Mouse (Mus musculus) embryonic fibroblast, embryonic 13.5 days (primary cell): ENCODE measurements around the gene Rhof. TPM values are rescaled to one million over a fixed set of nuclear protein-coding genes. Genes with fewer than 3 reads are reported as not detected.

Experiments used
- H3K27ac ChIP-seq: 2 replicates; pipeline ENCODE4 v1.5.1; 2012; ENCODE audit warnings: low read length, control low read depth, inconsistent platforms; ENCODE audit not compliant: insufficient read depth
- H3K4me1 ChIP-seq: 2 replicates; pipeline ENCODE4 v1.6.1; 2011; ENCODE audit warnings: low read length; ENCODE audit not compliant: control insufficient read depth, insufficient read depth
- H3K4me3 ChIP-seq: 2 replicates; pipeline ENCODE4 v1.5.1; 2011; ENCODE audit warnings: mild to moderate bottlenecking, control low read depth, low read length; ENCODE audit not compliant: insufficient read depth
- CTCF ChIP-seq: IDR thresholded peaks from 2 replicates; pipeline ENCODE4 v1.5.1; 2011; ENCODE audit warnings: mild to moderate bottlenecking, control low read depth, low read length, moderate library complexity, borderline replicate concordance; ENCODE audit not compliant: insufficient read depth
- POLR2A ChIP-seq: IDR thresholded peaks from 2 replicates; pipeline ENCODE4 v1.6.1; 2011; ENCODE audit warnings: low read depth, mild to moderate bottlenecking, control low read depth, low read length, moderate library complexity
- polyA plus RNA-seq: library from polyadenylated mRNA; stranded (reverse); fragments of >200 nt; gene quantifications from 2 replicates; pipeline ENCODE4 v1.2.4, GENCODE M21; 2011; ENCODE audit warnings: low read depth; ENCODE audit not compliant: missing spikeins, insufficient read length

The Rhof gene
- polyA plus RNA-seq, 1 experiment: 2.3 TPM

DNA sequence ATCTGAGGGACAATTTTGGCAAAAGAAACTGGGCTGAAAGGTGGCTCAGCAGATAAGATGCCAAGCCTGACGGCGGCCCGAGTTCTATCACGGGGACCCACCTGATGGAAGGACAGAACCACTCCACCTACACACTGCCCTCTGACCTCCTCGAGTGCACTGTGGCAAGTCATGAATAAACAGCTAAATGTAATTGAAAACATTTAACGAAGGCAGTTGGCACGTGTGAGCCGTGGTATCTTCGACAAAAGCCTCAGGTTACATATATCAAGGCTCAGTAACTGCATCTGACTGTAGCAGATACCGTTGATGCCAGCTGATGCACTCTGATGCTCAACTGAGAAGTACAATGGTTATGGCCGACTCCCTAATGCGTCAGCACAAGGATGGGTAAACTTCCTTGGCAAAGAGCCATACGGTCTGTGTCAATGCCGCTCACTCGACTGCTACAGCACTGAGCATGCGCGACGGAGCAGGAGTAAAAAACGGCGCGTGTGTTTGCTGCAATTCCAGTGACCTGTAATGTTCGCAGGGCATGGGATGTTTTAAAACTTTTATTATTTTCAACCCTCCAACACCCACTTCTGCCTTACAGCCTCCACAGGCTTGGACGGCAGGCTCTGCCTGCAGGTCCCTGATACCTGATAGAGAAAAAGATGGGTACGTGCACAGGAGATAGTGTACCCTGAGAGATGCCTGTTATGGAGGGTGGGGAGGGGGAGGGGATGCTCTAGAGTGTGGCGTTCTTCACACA is 38.1 kb downstream of the Rhof start:
- peaks cover 3% of the 10 kb centered on the region for H3K4me1 ChIP-seq
- TF ChIP-seq POLR2A (no peak), CTCF (no peak)
- H3K27ac ChIP-seq: no peak overlapping the region
- no peak overlapping the region for H3K4me3 ChIP-seq

DNA sequence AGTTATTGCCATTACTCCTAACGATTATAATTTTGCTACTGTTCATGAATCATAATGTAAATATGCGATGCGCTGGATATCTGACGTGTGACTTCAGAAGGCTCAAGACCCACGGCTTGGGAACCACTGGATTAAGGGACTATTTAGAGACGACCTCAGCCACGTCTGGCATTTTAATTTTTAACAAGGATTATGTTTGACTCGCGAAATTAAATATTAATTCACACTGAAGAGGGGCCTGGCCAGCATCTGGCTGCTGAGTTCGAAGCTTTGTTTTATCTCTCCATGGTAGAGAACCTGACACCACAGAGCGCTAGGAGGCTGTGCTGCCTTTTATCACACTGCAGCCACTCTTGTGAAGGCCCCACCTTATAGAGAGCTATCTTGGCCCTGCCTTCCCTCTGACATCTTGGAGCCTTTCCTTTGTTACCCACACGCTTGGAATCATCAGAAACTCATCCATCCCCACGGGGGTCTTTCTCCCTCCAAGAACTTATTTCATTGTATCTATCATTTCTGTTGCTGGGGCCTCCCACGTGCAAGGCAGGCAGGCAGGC is 39.3 kb downstream of the Rhof start:
- Histone ChIP-seq H3K4me3 (no peak overlapping the region), H3K4me1 (peaks cover 3% of the 10 kb centered on the region), H3K27ac (no peak overlapping the region)
- TF ChIP-seq POLR2A: no peak
- no peak for TF ChIP-seq CTCF

DNA sequence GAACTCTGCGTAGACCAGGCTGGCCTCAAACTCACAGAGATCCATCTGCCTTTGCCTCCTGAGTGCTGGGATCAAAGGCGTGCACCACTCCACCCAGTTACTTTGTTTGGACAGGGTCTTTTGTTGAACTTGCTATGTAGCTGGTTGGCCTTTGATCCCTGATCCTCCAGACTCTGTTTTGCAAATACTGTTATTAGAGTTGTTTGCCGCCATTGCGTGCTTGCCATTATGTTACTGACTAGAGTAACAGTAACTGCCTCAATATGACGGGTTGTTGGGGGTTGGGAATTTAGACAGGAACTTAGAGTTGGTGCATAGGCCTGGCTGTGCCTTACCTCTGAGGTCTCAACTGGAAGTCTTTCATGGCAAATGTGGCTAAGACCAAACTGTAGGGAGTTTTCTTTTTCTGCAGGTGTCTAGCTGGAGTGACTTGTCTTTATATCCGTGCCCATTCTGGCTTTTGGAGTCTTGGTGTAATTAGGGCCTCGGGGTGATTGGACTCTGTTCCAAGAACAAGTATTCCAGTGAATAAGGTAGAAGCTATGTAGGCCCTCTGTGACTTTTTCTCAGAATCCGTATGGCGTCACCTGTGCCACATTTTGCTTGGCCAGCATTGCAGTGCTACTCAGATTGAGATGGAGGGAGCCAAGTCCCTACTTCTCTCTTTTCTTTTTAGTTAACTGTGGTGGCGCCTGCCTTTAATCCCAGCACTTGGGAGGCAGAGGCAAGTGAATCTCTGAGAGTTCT is 41.8 kb downstream of the Rhof start:
- TF ChIP-seq POLR2A (no peak), CTCF (no peak)
- H3K27ac ChIP-seq: no peak overlapping the region
- H3K4me3 ChIP-seq: no peak overlapping the region
- H3K4me1 ChIP-seq: no peaks in the 10 kb centered on the region; the same call in 1 of the 2 replicates

DNA sequence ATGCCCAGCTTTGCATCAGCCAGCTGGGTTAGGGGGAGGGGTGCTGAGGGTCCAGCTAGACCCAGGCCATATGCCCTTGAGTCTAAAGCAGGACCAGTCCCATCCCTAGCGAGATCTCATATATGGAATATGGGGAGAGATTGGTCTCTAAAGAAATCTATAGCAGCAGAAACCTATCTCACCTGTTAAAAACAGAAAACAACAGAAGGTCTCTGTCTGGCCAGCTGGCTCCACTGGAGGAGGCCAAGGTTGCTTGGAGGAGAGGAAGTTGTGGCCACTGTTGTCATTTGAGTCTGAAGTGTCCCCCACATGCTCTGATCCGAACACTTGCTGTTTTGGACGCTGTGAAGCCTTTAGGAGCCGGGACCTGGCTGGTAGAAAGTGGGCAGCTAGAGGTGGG is 43.7 kb downstream of the Rhof start:
- Histone ChIP-seq H3K27ac (no peak overlapping the region), H3K4me3 (no peak overlapping the region), H3K4me1 (no peaks in the 10 kb centered on the region; the same call in 1 of the 2 replicates)
- TF ChIP-seq POLR2A: no peak
- TF ChIP-seq CTCF: no peak

DNA sequence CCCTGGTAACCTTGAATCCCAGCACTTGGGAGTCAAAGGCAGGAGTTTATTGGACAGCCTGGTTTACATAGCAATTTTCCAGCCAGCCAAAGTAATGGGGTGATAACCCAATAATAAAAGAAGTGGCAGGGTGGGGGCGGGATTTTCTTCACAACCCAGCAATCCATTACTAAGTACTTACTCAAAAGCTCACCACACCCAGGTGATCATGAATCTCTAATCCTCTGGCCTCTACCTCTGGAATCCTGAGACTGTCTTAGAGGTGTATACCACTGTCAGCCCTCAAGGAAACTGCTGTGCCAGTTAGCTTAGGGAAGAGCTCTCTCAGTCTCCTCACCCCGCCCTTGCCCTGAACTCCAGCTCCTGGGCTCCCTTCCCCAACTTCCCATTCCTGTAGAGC is 46.0 kb downstream of the Rhof start:
- TF ChIP-seq CTCF: no peak
- no peak for TF ChIP-seq POLR2A

DNA sequence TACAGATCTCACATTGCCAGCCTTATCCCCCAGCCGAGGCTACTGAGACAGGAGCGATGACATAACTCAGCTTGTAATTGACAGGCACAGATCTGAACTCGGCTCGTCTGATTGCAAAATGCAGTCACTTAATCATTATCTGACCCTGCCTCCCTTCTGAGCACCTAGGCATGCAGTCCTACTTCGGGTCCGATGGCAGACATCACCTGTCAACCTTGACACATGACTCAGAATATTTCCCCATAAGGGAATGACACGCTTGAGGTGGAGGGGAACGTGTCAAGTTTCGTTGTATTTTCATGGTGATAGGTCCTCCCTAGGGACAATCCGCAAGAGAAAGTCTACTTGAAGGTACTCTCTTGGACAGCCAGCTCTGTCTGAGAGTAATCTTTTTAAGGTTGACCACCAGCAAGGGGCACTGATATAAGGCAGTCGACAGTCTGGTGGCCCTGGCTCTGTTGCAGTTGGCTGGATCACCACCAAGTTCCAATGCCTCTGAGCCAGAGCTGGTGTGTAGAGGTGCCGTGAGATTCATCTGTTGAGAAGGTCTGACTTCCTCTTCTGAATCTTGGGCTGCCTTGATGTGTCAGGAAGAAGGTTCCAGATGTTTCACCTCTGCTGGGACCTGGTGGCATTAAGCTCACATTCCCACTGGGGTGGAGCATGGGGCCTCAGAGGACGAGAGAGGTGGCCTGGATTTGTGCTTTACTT is 49.0 kb downstream of the Rhof start:
- no peak overlapping the region for H3K27ac ChIP-seq
- H3K4me3 ChIP-seq: no peak overlapping the region
- H3K4me1 ChIP-seq: no peaks in the 10 kb centered on the region
- TF ChIP-seq CTCF (no peak), POLR2A (no peak)

More for the DNA sequence above, 46.0 kb downstream of the Rhof start:
- Histone ChIP-seq H3K4me1 (no peaks in the 10 kb centered on the region; the same call in 1 of the 2 replicates), H3K27ac (no peak overlapping the region), H3K4me3 (no peak overlapping the region)

DNA sequence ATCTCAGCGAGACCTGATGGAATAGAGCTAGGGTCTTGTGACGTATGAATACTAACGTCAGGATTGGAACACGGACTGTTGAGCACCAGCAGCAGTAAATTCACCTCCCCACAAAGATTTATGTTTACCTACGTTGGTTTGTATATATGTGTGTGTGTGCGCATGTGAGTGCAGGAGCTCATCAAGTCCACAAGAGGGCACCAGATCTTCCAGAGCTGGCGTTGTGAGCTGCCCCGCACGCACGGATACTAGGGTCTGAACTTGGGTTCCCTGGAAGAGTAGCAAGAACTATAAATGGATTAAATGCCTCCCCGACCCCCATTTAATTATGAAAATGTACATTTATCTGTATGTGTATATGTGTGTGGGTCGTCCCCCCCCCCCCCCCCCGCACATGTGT is 52.0 kb downstream of the Rhof start:
- TF ChIP-seq CTCF (no peak), POLR2A (no peak)
- Histone ChIP-seq H3K4me3 (no peak overlapping the region), H3K4me1 (0 out of 2 replicates have a peak, but pooled peaks cover 3% of the 10 kb centered on the region), H3K27ac (no peak overlapping the region)

DNA sequence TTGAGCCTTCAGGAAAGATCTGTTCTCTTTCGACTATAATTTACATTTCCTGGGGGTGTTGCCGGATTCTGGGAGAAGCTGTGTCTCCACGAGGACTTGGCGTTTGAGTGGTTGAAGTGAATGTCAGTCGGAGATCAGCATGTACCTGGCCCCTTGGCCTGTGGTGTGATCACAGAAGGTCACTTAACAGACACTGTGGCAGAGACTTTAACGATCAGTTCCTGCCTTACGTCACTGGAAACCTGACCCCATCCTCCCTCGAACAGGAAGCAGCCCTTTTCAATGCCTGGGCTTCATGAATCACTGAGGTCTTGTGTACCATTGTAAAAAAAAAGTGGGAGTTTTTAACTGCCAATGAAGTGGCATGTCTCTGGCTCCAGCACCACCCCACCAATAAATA is 52.5 kb downstream of the Rhof start:
- Histone ChIP-seq H3K27ac (no peak overlapping the region), H3K4me1 (0 out of 2 replicates have a peak, but pooled peaks cover 6% of the 10 kb centered on the region), H3K4me3 (no peak overlapping the region)
- TF ChIP-seq CTCF (no peak), POLR2A (no peak)

DNA sequence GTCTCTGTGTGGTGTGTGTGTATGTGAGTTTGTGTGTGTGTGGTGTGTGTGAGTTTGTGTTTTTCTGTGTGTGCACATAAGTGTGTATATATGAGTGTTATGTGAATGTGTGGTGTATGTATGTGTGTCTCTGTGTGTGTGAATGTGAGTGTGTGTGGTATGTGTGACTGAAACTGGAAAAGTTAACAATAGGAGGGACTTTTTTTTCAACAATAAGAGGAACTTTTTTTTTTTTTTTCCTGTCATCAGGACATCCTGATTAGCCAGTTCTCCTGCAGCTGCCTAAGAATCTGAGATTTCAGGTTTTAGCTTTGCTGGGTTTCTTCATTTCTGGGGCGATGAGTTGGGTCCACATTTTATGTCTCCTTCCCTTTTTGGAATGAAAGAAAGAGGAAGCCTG is 52.9 kb downstream of the Rhof start:
- Histone ChIP-seq H3K4me3 (no peak overlapping the region), H3K27ac (no peak overlapping the region), H3K4me1 (0 out of 2 replicates have a peak, but pooled peaks cover 6% of the 10 kb centered on the region)
- TF ChIP-seq CTCF: no peak
- no peak for TF ChIP-seq POLR2A
